Mouse (Mus musculus): ENCODE results near the gene Rap1a.

Rap1a gene

DNA sequence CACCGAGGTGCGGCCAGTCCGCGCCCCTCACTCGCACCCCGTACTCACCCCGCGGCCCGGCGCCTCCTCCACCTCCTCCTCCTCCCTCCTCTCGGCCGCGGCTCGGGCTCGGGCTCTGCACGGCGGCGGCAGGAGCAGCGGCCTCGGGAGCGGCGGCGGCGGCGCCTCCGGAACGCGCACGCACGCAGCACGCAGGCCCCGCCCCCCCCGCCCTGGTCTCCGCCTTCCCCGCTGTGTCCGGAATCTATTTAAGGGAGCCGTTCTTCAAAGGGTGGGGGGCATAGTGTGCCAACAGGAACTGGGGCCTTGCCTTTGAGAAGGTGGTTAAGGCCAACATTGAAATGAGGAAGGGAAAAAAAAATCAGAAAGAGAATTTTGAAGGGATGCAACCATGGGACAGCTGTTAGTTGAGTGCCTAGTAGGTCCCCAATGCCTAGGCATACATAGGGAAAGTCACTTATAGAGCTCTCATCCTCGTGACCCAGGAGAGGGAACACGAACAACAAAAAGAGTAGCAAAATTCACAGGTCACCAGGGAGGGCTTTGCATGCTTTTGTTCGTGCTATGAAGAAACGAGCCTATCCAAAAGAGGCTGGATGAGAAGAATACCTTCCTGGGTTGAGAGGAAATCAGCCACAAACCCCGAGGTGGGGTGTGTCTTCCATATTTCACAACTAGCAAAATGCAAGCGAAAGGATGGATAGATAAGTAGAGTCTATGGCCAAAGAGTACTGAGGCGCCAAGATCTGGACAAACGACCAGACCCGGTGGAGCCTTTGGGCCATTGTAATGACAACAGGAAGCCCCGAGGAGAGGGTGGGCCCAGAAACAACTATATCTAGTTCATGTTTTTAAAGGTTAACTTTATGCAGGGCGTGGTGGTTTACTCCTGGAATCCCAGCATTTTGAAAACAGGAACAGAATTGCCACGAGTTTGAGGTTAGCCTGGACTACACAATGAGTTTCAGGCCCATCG lies at the start of gene Rap1a:
TSS of gene Rap1a (minus strand) at position 146 of the 976 bp plus-strand sequence.
- peak; percentile 80 for DNase-seq

DNA sequence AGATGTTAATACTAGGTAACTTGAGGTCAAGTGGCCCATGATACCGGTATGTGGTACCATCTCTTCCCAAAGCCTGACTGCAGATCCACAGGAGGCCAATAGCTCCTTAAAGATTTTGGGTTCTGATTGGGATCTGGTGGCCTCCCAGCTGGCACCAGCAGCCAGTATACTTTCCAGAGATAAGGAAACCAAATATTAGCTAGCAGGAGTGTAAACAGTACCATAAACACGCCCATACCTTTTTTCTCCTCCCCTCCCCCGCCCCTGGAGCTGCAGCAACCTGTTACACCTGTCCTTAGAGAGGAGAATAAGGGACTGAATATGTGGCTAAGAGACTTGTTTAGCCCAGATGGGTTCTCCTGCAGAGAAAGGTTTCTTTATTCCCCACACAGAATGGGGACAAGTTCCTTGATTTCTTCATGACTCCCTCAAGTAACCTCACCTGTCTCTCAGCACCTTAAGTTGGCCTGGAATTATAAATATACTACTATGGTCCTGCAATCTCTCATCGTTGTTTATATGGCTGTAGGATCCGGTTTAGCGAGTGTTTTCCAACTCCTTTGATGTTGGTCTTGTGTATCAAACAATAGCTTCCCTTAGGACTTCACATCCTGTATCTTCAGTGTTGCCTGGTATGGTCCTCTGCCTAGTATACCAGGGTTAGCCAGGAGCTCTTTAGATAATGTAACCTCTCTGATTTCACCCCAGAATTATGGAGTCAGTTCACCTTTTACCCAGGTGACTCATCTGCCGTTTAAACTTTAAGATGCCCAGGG lies 45.3 kb upstream of the Rap1a start:
- DNase-seq: no peak

DNA sequence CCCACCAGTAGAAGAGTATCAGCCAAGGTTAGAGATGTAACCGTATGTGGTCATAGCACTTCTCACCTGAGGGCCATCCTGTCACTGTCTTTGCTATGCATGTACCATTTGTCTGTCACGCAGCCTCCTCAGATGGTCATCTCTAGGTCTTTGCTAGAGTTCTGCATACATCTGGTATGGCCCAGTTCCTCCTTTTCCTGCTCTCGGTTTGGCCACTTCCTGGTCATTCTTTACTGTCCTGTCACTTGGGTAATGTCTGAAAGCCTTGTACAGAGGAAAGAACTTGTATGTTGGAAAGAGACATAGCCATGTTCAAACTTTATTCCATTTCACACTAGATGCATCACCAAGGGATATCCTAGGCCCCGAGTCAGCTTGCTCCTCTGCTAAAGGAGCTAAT lies 38.7 kb upstream of the Rap1a start:
- no peak for DNase-seq

DNA sequence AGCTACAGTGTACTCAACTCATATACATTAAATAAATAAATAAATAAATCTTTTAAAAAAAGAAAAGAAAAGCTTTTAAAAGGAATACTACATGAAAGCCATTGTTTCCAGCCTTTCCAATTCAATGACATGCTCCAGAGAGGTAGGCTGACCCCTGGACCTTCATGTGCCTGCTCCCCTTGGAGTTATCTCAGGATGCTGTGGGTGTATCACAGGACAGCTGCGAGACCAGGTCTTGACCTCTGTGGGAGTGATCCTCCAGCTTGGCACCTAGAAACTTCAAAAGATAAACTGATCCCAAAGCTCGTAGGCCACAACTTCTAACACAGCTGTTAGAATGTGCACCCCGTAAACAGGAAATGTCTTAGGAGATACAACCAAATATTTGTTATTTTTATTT lies 37.5 kb upstream of the Rap1a start:
- DNase-seq: no peak

DNA sequence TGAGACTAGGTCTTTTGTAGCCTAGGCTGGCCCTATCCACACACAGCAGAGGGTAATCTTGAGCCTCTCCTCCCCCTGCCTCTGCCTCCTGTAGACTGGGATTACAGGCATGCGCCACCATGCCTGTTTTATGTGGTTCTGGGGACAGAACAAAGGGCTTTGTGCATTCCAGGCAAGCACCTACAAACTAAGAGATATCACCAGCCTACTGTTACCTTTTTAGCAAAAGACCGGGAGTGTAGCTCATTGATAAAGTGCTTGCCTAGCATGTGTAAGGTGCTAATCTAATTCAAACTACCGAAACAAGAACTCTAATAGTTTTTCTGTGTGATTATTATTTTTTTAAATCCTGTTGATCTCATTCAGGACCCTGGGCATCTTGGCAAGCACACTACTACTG lies 35.7 kb upstream of the Rap1a start:
- no peak for DNase-seq

DNA sequence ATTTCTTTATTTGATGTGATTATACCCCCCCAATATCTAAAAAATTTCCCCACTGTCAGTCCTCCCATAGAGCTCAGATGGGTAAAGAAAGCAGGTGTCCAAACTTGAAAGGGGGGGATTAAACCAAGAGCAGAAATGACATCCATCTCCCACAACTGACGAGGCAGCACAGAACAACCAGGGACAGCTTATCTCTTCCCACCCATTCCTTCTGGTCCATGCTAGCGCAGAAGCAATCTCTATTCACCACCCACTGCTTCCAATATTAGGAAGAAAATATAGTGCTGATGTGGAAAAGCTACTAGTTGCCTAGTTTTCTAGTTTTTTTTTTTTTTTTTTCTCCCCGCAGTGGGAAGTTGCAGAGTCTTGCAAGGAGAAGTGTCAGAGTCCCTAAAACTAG lies 34.7 kb upstream of the Rap1a start:
- no peak for DNase-seq

DNA sequence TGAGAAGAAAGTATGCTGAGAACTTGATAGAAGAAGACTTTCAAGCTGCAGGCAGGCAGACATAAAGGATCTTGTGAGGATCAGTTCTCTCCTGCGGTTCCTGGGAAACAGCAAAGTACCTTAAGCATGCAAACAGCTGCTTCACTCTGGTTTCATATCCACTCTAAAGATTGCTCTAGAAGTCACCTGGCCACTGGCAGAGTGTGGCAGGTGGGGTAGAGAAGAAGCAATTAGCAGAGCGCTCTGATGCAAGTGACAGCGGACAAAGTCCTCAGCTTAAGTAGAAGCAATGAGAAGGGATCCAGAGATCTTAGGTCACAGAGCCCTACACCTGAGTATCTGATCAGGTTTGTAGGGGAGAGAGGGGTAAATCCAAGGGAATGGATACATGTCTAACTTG lies 30.4 kb upstream of the Rap1a start:
- DNase-seq: no peak

DNA sequence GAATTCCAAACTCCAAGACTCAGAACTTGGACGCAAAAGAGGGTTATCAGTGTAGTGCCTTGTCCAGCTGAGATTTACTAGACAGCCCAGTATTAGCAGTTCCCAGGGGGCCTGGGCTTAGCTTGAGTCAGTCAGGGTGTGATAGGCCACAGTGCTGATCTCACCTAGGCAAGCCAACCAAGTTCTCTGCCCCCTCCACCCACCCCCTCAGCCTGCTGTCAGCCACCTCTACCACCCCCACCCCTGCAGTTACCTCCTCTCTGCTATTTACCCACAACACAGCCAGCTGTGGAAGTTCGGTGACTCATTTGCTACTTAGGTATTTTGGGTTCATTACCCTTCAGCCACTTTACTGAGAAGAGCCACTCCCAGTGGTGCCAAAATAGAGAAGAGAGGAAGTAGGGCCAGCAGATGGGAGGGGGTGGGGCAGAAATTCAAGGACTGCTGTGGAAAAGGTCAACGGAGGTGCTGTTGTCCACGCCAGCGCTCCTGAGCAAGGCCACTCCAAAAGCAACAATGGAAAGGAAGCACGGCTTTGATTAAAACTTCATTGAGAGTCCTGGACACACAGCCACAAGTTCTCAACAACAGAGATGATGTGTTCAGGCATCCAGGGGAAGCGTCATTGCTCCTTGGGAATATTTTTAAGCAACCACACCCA lies 24.5 kb upstream of the Rap1a start:
- no peak for DNase-seq

DNA sequence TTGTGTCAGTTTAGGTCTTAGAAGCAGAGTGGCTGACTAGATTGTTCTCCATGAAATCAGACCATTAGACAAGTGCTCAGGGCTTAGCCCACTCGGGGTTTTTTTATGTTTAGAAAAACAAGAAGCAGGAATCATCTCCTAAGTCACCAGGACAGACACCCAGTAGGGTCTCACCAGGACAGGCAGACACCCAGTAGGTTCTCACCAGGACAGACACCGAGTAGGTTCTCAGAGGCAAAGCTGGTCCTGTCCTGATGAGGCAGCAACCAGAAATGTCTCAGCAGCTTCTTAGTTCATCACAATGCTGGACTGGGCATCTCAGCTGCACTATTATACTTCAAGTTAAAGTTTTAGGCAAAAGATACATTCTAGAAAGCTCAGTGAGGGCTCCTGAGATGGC lies 23.6 kb upstream of the Rap1a start:
- no peak for DNase-seq

DNA sequence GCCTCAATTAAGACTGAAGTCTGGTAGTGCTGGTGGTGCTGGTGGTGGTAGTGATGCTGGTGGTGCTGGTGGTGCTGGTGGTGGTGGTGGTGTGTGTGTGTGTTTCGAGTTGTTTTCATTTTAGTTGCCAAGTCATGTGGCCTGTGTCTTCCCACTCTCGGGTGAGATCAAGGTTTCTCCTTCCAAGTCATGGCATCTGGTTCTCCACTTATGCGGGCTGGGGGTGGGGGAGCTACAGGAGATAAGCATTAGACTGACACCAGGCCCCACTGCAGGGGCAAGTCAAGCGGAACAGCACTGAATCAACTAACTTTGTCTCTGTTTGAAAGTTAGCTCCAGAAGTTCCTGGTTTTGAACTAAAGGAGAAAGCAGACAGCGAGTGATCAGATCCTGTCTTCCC lies 23.0 kb upstream of the Rap1a start:
- DNase-seq: no peak

DNA sequence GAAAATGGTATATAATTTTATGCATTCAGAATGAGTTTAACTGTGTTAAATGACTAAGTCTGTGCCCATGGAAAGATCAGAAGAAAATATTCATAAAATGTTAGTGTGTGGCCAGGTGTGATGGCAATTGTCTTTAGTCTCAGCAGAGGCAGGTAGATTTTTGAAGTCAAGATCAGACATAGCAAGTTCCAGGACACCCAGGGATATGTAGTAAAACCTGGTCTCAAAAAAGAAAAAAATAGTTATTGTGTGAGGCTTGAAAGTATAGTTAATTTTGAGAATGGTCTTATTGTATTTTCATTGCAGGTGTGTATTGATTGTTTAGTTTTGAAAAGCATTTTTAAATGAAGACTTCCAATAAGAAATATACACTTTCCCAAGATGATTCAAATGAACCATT lies 22.5 kb upstream of the Rap1a start:
- DNase-seq: no peak

DNA sequence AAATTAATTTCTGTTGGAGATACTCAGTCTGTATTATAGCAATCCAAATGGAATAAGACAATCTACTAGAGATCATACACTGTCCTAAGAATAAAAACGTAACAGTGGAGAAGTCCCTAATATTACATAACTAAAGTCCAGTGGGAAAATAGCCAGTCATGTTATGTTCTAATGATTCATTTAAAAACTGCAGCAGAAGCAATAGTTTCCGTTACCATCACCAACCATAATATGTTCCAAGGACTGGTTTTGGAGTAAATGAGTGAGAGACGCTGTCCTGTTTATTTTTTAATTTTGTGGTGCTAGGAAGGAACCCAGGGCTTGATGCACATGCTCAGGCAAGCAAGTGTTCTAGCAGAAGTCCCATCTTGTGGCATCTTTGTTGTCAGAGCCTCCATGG lies 20.4 kb upstream of the Rap1a start:
- no peak for DNase-seq

DNA sequence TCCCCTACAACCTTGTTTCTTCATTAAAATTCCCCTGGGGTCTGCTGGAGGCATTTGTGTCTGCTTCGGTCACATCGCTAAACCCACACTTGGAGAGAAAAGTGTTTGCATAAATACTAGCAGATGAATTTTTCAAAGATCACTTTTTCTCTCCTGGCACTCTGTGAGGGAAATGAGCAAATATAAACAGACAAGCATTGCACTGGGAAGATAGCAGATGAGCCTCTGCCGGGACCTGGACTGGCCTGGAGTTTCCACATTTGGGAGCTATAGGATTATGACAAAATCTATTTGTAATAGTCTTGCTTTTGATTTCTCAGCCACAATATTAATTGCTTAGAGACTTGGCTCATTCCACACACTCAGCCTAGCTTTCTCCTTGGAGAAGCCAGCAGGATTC lies 19.1 kb upstream of the Rap1a start:
- no peak for DNase-seq

DNA sequence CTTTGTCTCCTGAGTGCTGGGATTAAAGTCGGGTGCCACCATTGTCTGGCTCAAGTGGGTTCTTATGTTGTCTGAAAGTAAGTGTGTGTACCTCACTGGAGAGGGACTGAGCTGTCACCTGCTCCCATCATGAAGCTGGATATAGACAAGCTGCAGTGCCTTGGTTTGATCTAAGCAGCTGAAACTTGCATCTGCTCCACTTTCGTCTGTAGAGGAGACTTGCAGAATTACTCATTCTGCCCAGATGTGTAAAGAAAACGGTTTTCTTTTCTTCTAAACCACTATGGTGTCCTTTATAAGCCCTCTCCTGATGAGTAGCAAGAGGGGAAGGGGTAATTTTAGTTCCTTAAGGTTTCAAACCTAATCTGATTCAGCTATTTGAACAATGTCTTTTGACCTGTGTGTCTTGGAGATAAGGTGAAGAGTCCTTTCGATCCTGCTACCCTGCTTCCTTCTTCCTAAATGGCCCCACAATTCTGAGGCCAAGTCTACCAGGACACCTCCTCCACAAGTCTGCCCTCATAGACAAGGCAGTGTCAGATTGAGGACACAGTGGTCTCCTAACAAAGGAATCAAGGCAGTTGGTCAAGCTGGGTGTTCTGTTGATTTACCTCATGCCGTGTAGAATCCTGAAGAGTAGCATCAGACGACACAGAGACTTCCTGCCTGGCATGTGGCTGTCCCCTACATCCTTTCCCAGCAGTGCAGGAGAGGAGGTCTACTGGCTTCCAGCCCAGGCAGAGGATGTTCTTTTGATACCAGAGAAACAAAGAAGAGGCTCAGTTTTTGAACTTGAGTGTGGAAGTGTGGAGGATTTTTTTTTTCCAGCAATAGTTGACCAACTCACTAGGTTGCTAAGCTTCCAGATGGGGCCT lies 17.2 kb upstream of the Rap1a start:
- DNase-seq: no peak

DNA sequence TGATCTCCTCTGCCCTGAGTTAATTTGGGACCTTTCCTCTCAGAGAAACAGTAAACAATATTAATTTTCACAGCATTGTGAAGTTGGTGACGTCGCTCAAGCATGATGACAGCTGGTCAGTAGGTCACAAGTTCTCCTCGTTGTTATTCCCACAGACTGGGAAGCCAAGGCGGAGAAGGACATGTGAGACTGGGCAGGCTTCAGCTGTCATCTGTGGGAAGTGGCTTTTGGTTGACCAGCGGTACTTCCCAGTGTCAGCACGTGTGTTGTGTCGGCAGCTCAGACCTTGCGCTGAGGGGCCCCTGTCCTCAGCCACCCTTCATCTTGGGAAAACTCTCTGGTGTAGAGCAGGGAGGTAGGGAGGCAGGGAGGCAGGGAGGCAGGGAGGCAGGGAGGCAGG lies 15.0 kb upstream of the Rap1a start:
- no peak for DNase-seq

DNA sequence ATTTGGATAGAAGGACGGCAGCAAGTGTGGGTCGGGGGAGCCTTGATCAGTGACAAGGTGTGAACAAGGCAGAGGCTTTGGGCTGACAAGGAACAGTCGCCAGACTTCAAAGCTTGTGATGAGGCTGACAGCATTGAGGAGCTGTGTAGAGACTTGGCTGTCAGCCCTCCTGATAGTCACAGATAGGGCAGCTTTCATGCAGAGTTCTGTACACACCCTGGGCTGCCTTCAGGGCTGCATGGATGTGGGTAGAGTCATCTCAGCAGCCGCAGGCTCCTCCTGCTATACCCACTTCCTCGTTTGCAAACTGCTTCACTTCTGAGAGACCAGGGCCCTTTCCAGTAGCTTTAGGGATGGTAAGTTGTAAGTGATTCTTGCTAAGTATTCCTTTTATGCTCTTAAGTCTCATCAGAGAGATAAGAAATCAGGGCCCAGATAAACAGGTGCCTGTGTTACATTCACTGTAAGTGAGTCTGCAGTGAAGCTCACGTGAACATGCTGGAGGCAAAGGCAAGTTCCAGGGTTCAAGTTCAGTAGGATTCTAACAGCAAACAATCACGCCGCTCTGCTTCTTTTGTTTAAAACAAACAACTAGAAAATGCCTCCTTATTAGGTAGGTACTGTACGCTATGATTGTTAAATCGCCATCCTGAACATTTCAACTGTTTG lies 14.2 kb upstream of the Rap1a start:
- no peak for DNase-seq

DNA sequence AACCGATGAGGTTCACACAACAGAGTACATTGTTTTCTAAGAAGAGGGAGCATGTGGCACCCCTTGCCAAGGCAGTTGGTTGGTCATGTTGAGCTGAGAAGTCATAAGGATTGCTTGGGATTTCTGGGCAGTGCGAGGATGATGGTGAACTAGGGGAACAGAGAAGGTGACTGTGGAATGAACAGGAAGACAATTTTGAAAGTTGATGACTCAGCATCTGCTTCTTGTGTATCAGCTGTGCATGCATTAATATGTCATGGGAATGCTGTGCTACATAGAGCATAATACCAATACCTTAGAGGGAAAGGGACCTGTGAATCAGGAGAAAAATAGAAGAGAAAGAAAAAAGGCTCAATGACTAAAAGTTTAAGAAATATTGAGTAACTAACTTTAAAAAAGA lies 10.0 kb upstream of the Rap1a start:
- no peak for DNase-seq

DNA sequence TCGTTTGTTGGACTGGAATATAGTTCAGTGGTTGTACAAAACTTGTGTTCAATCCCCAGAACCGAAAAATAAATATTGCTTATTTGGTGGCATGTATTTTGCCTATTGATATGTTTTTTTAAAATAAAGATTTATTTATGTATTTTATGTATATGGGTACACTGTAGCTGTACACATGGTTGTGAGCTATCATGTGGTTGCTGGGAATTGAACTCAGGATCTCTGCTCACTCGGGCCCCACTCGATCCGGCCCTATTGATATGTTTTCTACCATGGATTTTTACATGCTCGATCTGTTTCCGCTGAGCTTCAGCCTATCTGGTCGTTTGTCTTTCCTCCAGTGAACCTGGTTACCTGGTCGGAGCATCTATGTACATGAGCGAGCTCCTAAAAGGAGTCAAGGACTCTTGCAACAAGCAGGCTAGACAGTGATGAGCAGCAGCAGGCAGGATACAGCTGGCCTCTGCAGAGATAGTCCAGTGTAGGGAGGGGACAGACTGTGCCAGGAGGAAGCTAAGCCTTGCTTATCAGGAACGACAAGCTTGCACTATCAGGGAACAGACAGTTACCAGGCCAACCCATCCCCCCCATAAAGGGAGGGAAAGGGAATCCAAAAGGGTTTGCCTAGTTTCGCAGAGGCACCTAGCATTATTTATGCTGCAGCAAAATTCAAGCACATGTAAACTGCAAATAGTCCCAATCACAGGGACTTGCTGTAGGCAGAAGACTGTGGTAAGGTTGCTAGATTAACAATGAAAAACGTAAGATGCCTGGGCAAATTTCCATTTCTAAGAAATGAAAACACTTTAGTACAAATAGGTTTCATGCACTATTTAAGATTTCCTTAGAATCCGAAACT lies 7.3 kb upstream of the Rap1a start:
- no peak for DNase-seq

DNA sequence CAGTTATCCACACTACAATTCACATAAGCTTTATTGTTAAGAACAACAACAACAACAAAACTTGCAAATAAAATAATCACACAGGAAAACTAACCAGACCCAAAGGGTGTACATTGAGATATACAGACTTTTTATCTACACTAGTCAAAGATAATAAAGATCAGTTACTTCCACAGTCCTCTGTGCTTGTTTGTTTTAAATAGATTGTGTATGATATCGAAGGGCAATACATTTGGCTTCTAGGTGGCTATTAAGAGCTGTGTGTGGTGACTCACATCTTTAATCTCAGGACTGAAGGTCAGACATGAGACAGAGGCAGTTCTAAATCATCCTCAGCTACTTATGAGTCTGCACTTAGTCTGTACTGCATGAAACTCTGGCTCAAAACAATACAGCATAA lies 6.5 kb upstream of the Rap1a start:
- no peak for DNase-seq

DNA sequence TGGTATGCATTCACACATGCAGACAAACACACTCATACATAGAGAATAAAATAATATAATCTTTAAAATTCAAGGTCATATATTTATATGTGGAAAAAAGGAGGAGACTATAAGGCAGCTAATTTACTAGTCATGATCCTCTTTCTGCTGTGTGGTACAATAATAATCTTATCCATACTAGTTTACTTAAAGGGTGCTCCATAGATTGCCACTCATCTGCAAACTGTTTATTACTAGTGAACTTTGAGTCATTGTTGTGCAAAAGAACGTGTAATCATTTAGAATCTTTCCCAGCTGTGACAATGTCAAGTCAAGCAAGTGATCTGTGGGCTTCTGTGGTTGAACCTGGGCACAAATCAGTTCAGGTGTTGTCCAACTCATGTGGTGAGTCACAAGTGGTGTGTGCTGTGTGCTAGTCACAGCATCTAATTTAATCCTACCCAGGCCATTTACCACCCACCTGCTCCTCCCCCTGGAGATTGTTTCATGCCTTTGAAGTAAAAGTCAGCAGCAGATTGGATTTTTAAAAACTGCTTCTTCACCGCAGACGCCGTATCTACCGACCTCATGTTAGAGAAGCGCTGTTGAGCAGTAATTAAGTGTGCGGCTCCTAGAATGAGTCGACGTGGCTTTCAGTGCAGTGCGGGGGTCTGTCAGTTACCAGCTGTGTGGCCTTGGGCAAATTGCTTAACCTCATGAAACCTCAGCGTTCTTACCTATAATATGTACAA lies 5.5 kb upstream of the Rap1a start:
- DNase-seq: no peak
